Mouse (Mus musculus): ENCODE measurements at regions not wholly inside any gene's neighbourhood (a gene's known extent, or its start where the extent isn't known, plus 50 kb on each side); places are given as distances from the start of the nearest gene placed in this dataset.

- Histone ChIP-seq H3K4me1 (ENCODE audit: control insufficient read depth, insufficient read depth, low read length) (no peaks in the 10 kb centered on the region), H3K4me3 (replicated peaks; ENCODE audit: extremely low read depth, low read depth, low read length) (no peak overlapping the region)
- DNase-seq, result no peak
- WGBS, result 100% methylated on average over 3 of the region's 3 CpGs
- TF ChIP-seq POLR2A (IDR thresholded peaks at IDR 0.05; ENCODE audit: borderline replicate concordance, extremely low read depth, low read depth, low read length), result no peak
- TF ChIP-seq CTCF (IDR thresholded peaks at IDR 0.05; ENCODE audit: insufficient read depth, low read length), result peak; percentile 49
Measured at GRCm38 (mm10) chr1:186456131-186456530, 249.7 kb downstream of the Tgfb2 start.

DNA sequence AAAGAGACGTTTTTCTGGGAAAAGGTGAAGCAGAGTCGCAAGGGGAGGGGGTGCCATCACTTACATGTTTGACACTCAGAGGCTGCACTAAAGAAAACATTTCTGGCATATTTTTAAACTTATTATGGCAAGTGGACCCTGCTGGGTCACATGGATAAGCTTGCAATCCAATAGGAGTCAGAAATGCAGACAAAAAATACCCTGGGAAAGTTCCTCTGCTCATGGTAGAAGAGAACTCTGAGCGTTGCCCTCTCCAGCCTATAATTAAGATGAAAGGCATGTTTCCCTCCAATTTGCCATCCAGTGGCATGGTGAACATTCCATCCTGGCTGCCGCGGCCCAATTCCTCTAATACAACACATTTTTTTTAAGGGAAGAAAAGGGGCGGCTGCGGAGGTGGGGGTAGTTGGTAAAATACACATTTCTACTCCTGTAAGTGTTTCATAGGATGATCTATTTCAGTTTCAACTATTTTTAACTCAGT, 250.6 kb downstream of the Tgfb2 start:
- no peak for TF ChIP-seq POLR2A (IDR thresholded peaks at IDR 0.05; ENCODE audit: borderline replicate concordance, extremely low read depth, low read depth, low read length)
- DNase-seq, result no peak
- WGBS, result 66% methylated on average over 7 of the region's 7 CpGs
- H3K4me1 ChIP-seq (ENCODE audit: control insufficient read depth, insufficient read depth, low read length), result no peaks in the 10 kb centered on the region
- no peak overlapping the region for H3K4me3 ChIP-seq (replicated peaks; ENCODE audit: extremely low read depth, low read depth, low read length)

- DNase-seq, result no peak
- Histone ChIP-seq H3K4me3 (replicated peaks; ENCODE audit: extremely low read depth, low read depth, low read length) (no peak overlapping the region), H3K4me1 (ENCODE audit: control insufficient read depth, insufficient read depth, low read length) (no peaks in the 10 kb centered on the region)
- WGBS, result 38% methylated on average over 4 of the region's 4 CpGs
- TF ChIP-seq CTCF (IDR thresholded peaks at IDR 0.05; ENCODE audit: insufficient read depth, low read length) (no peak), POLR2A (IDR thresholded peaks at IDR 0.05; ENCODE audit: borderline replicate concordance, extremely low read depth, low read depth, low read length) (no peak)
Measured at GRCm38 (mm10) chr1:186454393-186455085, 251.2 kb downstream of the Tgfb2 start.

DNA sequence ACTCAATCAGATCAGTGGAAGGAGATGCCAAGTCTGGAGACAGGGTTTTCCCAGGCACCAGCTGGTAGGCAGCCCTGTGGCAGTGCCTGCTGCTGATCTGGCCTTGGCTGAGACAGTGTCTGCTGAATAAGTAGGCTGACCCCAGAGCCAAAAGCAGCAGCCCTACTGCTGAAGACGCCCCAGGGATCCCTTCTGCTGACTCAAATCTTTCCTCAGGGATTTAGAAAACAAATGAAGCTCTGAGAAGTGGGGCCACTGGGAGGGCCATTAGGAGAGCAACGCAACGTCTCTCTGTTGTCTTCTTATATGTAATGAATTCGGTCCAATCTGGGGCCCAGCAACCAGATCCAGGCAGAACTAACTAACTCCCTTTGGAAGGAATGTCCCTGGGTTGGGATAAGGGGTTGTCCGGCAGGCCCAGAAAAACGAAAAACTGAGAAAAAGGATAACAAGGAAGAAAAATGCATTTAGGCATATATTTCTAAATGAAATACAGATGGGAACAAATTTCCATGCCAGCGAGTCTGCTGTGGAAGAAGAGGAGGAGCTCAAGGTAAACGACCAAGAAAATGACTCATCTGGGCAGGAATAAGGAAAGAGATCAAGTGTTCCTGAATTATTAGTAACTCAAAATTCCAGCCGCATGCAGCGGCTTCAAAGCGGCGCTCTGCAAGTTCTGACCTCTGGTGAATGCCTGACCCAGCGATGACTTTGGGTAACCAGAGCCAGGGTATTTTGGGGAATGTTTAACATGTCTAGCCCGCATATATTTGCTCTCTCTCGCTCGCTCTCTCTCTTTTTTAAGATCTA, 256.7 kb downstream of the Tgfb2 start:
- TF ChIP-seq POLR2A (IDR thresholded peaks at IDR 0.05; ENCODE audit: borderline replicate concordance, extremely low read depth, low read depth, low read length) (no peak), CTCF (IDR thresholded peaks at IDR 0.05; ENCODE audit: insufficient read depth, low read length) (no peak)

GRCm38 (mm10) chr1:186447521-186447920, 258.3 kb downstream of the Tgfb2 start:
- H3K4me1 ChIP-seq (ENCODE audit: control insufficient read depth, insufficient read depth, low read length), result no peaks in the 10 kb centered on the region
- 49% methylated on average over 1 of the region's 1 CpGs for whole genome bisulfite sequencing
- no peak overlapping the region for H3K4me3 ChIP-seq (replicated peaks; ENCODE audit: extremely low read depth, low read depth, low read length)
- no peak for DNase-seq
- TF ChIP-seq CTCF (IDR thresholded peaks at IDR 0.05; ENCODE audit: insufficient read depth, low read length) (no peak), POLR2A (IDR thresholded peaks at IDR 0.05; ENCODE audit: borderline replicate concordance, extremely low read depth, low read depth, low read length) (no peak)

More for the DNA sequence above, 256.7 kb downstream of the Tgfb2 start:
- Histone ChIP-seq H3K4me1 (ENCODE audit: control insufficient read depth, insufficient read depth, low read length) (no peaks in the 10 kb centered on the region), H3K4me3 (replicated peaks; ENCODE audit: extremely low read depth, low read depth, low read length) (no peak overlapping the region)
- 60% methylated on average over 16 of the region's 16 CpGs for WGBS
- DNase-seq, result peak; percentile 13

DNA sequence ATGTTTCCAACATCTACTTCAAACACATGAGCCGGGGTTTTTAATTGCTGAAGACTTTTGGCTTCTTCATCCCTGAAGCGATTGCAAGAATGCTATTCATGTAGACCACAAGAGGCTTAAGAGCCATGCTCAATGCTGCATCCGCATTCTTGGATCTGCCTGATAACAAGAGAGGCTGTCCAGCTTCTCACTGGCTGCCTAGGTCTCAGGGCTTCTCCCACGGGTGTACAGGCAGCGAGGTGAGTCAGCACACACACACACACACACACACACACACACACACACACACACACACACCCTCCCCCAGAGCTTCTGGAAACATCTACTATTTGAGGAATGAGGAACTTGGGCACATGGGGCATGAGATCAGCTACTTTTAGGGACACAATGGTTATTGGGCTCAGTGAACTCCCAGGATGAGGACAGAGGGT, 261.1 kb downstream of the Tgfb2 start:
- H3K4me3 ChIP-seq (replicated peaks; ENCODE audit: extremely low read depth, low read depth, low read length), result no peak overlapping the region
- no peak for TF ChIP-seq CTCF (IDR thresholded peaks at IDR 0.05; ENCODE audit: insufficient read depth, low read length)
- no peak for TF ChIP-seq POLR2A (IDR thresholded peaks at IDR 0.05; ENCODE audit: borderline replicate concordance, extremely low read depth, low read depth, low read length)
- WGBS, result 23% methylated on average over 5 of the region's 5 CpGs
- no peaks in the 10 kb centered on the region for H3K4me1 ChIP-seq (ENCODE audit: control insufficient read depth, insufficient read depth, low read length)
- peak; percentile 54 for DNase-seq

DNA sequence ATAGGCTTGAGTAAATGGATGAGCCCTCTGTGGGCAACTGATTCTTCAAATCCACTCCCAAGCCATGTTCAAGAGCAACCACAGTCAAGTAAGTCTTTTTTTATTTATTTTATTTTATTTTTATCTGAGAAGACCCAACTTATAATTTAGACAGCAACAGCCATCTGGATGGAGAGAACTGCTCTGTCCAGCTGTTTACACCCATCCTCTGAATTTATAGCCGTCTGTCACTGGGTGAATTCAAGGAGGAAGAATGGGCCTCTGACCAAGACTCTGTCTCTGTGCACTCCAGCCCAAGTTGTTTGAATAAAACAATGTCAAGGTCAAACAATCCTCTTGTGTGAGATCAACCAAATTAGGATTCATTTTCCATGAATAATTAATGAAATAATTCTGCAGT, 263.6 kb downstream of the Tgfb2 start:
- no peak for TF ChIP-seq POLR2A (IDR thresholded peaks at IDR 0.05; ENCODE audit: borderline replicate concordance, extremely low read depth, low read depth, low read length)
- no peak for TF ChIP-seq CTCF (IDR thresholded peaks at IDR 0.05; ENCODE audit: insufficient read depth, low read length)
- 65% methylated on average over 1 of the region's 1 CpGs for WGBS
- no peak for DNase-seq
- Histone ChIP-seq H3K4me1 (ENCODE audit: control insufficient read depth, insufficient read depth, low read length) (no peaks in the 10 kb centered on the region), H3K4me3 (replicated peaks; ENCODE audit: extremely low read depth, low read depth, low read length) (no peak overlapping the region)

DNA sequence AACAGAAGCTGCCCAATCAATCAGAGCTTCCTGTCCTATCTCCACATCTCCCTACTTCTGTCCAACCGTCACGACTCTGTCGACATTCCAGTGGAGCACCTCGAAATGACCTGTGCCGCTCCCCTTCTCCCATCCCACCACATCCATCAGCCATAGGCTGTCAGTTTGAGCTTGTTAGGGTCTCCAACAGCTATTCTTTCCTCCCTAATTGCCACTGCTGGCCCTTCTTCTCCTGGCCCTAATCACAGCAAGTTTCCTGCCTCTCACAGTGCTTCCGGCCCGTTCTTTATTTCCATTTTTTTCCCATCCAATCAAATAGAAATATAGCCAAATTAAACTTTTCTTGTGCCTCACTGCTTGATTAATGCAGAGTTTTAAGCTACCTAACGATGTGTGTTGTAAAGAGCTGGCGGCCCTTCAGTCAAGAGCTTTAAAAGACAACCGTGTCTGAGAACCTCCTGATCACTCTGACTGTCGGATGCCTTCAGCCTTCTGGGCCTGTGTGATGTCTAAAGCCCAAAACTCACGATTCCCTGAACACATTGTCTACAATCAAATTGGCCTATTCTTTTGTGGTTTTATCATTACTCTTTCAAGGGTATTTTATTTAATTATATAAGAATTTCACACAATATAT, 270.3 kb downstream of the Tgfb2 start:
- 63% methylated on average over 12 of the region's 12 CpGs for WGBS
- Histone ChIP-seq H3K4me1 (ENCODE audit: control insufficient read depth, insufficient read depth, low read length) (no peaks in the 10 kb centered on the region), H3K4me3 (replicated peaks; ENCODE audit: extremely low read depth, low read depth, low read length) (no peak overlapping the region)
- TF ChIP-seq POLR2A (IDR thresholded peaks at IDR 0.05; ENCODE audit: borderline replicate concordance, extremely low read depth, low read depth, low read length) (no peak), CTCF (IDR thresholded peaks at IDR 0.05; ENCODE audit: insufficient read depth, low read length) (no peak)
- no peak for DNase-seq

GRCm38 (mm10) chr1:186434782-186435181, 271.0 kb downstream of the Tgfb2 start:
- no peak for DNase-seq
- no peak for TF ChIP-seq POLR2A (IDR thresholded peaks at IDR 0.05; ENCODE audit: borderline replicate concordance, extremely low read depth, low read depth, low read length)
- TF ChIP-seq CTCF (IDR thresholded peaks at IDR 0.05; ENCODE audit: insufficient read depth, low read length), result no peak
- 53% methylated on average over 9 of the region's 9 CpGs for WGBS
- no peaks in the 10 kb centered on the region for H3K4me1 ChIP-seq (ENCODE audit: control insufficient read depth, insufficient read depth, low read length)
- H3K4me3 ChIP-seq (replicated peaks; ENCODE audit: extremely low read depth, low read depth, low read length), result no peak overlapping the region

All from lung, adult 2 months (tissue).